Mouse (Mus musculus) 3T3-L1 (cell line): ENCODE results near the gene Cbarp.

ENCODE experiments used
- DNase-seq: peaks from one replicate; pipeline ENCODE4 v3.0.0-alpha.2; 2015; ENCODE audit warnings: low read depth, low spot score

Cbarp gene

DNA sequence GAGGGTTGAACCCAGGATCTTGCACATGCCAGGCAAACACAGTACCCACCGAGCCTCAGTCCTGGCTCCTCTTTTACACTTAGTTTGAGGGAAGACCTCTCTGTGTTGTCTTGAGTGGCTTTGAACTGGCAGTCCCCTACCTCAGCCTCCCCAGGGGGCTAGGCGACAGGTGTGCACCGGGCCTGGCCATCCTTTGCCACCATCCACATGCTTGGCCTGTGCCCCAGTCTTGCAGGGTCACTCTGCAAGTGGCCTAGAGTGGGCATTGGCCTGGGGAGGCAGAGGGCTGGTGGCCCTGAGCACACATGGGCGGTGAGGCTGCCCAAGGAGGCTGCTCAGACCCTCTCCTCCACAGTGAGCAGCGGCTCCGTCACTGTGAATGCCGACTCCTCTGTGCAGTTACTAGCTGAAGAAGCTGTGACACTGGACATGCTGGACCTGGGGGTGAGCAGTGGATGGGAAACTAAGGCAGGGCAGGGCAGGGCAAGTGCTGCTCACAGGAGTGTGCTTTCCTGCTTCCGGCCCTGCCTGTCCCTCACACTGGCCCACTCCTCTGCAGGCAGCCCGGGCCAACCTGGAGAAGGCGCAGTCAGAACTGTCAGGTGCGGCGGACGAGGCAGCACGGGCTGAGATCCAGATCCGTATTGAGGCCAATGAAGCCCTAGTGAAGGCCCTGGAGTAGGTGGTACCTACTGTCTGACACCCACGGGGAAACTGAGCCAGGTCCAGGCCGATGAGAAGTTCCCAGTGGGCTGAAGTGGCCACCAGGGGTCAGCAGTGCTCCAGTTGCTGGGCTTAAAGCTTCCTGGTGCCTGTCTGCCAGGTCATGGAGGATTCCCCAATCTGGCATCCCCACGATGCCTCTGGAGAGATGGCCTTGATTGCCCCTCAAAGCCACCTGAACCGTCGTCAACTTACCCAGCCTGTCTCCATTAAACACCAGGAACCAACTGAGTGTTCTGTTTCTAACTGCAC is 4.5 kb upstream of the Cbarp start:
- DNase-seq = peak; percentile 78

DNA sequence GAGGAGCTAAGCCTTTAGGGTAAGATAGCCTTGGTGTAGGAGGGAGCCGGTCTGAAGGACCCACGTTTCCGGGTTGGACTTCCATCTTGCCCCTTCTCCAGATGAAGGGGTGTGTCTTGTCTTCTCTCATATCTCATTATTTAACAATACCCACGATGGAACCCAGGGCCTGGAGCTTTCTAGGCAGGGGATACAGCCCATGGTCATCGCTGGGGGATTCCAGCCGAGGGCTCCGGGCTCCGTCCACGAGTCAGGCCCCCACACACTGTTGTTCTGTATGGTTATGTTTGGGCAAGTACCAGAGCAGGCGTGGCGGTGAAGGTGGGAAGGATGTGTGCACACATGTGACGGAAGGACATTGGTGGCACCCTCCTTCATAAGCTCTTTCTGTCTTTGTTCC is 3.5 kb upstream of the Cbarp start:
- no peak for DNase-seq

GRCm38 (mm10) chr10:80143664-80144063 is 3.0 kb upstream of the Cbarp start:
- DNase-seq = no peak

- no peak for DNase-seq
Observed at GRCm38 (mm10) chr10:80142530-80142925, 1.9 kb upstream of the Cbarp start.

DNA sequence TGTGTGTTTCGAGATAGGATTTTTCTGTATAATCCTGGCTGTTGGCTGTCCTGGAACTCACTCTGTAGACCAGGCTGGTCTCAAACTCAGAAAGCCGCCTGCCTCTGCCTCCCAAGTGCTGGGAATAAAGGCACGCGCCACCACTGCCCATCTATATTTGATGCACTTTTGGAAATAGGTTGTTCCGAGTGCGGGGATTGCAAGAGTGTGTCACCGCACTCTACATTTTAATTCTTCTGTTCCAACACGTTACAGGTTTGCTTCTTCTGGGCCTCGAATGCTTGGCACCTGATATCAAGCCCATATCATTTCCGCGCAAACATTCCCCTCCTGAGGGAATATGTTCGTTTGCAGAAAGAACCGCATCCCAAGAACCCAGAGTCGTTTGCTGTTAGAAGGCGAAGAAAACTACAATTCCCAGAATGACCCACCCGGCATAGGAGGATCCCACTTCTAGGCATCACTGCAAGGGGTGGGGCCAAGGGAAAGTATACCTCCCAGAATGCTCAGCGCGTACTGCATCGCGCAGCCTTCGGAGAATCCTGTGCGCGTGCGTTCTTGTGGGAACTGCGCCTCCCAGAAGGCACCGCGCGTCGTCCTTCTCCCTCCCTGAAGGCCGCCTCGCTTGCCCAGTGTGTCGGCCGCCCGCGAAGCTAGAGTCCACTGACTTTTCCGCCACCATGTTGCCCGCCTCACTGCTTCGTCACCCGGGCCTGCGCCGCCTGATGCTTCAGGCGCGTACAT is 1.3 kb upstream of the Cbarp start:
- DNase-seq = peak; percentile 99

DNA sequence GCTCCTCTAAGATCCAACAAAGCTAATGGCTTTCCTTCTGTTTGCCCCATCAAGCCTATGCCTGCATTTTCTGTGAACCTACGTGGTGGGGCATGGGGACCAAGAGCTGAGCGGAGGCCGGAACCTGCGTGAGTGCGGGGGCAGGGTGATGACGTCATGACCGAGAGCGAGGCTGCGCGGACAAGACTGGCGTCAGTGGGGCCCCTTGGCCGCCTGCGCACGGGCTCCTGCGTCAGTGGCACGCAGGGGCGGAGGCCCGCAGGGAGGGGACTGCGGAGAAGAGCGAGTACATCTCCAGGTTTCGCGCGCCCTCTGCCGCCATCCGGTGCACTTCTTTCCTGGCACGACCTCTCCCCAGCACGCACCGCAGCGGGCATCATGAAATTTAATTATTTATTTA is 608 bp upstream of the Cbarp start:
- peak; percentile 90 for DNase-seq

GRCm38 (mm10) chr10:80139975-80140665 is 515 bp downstream of the Cbarp start:
- no peak for DNase-seq

- no peak for DNase-seq
Observed at GRCm38 (mm10) chr10:80139439-80139775, 1.2 kb downstream of the Cbarp start.

- DNase-seq = no peak
Observed at GRCm38 (mm10) chr10:80138553-80139438, 1.8 kb downstream of the Cbarp start, which contains the start of gene Atp5d. TSS of gene Atp5d (plus strand) at chr10:80138632.

- no peak for DNase-seq
Observed at GRCm38 (mm10) chr10:80137626-80138552, 2.7 kb downstream of the Cbarp start.

DNA sequence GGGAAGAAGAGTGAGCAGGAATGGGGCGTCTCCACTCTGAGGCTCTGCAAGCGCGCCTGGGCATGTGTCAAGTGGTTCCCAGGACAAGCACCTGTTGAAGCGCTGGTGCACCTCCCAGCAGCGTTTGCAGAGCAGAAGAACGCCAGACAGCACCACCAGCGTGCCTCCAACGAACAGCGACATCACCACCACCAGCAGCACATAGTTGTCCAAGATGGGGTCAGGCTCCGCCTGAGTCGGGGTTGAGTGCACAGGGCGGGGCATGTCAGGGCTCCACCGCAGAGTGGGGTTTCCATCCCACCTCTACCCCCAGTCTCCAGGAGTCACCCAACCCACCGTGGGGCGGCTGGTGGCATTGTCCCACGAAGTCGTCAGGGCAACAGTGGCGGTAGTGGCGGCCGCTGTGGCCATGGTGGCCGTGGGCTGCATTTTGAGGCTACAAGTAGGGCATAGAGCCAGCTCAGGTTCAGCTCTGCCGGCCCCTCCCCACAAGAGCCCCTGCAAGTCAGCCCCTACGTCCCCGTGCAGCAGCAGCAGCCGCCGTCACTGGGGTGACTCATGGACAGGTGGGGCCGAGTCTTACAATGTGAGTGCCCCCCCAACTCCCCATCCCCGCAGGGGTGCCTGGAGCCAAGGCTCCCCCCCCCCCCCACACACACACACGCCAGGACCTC is 3.5 kb downstream of the Cbarp start:
- no peak for DNase-seq

DNA sequence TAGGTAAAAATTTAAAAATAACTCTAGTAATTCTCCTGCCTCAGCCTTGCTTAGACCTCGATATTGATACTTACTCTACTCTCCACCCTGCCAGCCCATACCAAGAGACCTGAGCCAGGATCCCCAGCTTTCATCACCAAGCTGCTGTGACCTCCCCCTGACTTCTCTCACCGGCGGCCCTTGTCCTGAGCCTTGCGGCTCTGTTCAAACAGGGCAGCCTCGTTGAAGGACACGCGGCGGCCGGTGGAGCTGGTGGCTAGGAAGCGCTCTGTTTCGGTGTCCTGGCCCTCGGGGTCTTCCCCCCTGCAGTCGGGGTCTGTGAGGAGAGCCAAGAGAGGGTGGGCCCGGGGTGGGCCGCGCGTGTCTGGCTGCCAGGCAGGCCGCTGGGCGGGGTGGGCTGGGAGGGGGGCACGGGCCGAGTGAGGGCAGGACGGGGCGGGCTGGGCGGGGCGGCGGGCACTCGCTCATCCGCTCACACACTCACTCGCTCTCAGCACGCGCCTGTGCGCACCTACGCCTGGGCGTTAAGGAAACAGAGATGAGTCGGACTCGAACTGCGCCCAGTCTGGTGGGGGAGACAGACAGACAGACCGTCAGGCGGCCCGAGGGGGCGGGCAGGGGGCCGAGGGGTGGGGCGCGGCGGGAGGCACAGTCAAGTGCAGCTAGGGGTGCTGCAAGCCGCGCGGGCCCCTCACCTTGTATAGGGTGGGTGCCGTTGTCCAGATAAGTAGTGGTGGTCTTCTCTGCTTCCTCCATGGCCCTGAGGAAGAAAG is 4.3 kb downstream of the Cbarp start:
- no peak for DNase-seq

DNA sequence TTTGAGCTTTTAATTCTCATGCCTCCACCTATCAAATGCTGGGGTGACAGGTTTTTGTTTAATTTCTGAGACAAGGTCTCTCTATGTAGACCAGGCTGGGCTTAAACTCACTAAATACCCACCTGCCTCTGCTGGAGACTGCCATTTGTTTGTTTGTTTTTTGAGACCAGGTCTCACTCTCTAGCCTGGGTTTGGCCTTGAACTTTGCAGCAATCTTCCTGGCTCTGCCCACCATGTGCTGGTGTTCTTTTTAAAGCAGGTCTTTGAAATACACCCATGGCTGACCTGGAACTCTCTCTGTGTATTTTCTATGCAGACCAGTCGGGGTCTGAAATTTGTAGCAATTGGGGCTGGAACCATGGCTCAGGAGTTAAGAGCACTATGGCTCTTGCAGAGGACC is 5.0 kb downstream of the Cbarp start:
- no peak for DNase-seq

GRCm38 (mm10) chr10:80135161-80135560 is 5.5 kb downstream of the Cbarp start:
- DNase-seq = no peak

GRCm38 (mm10) chr10:80134421-80134820 is 6.2 kb downstream of the Cbarp start:
- no peak for DNase-seq

- no peak for DNase-seq
Observed at GRCm38 (mm10) chr10:80133226-80133849, 7.3 kb downstream of the Cbarp start.

DNA sequence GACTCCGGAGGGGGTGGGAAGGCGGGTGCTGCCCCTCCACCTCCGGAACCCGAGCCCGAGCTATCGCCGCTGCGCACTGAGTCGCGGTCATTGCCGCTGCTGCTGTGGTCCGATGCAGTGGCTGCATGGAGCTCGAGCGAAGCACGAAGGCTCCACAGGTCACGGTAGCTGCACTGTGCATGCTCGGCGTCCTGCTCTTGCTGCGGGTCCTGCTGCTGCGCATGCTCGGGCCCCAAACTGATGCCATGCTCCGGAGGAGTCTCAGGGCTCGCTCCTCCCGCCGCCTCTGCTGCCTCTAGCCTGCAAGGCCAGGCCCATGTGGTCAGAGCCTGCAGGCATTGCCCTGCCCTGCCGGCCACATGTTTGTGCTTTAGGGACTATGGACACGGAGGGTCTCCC is 8.7 kb downstream of the Cbarp start:
- no peak for DNase-seq

DNA sequence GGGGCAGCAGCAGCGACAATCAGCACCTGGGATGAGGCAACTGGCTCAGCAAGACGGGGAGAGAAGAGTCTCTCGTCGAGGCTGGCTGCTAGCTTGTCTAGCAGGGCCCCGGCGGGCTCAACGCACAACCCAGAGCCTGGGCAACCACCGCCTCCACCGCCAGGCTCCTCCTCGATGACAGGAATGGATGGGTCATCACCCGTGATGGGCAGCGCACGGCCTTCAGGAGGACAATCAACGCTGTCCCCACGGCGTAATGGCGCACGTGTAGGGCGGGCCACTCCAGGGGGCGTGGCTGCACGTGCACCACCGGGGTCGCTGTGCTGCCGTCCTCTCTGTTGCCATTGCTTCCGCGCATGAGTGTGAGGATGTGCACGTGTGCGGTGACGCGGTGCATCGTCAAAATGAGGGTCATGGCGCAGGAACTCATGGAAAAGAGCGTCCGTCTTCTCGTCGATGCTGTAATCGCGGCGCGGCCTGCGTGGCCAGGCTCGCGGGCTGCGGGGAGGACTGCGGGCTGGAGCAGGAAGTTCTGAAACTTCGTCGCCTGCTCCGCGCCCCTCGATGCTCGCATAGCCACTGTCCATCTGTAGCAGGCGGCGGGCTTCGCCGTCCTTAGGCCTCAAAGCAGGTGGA is 9.2 kb downstream of the Cbarp start:
- DNase-seq = no peak
